Mouse (Mus musculus) left cerebral cortex, postnatal 25 days (tissue): ENCODE results near the gene Plekhg2. TPM values are rescaled to one million over a fixed set of nuclear protein-coding genes. Genes with fewer than 3 reads are reported as not detected.

Experiments used
- total RNA-seq, 2 experiments: library from RNA; stranded (reverse); gene quantifications; 2 replicates each; pipeline ENCODE4 v1.2.3; 2021

Gene Plekhg2
- total RNA-seq, 2 experiments from 2014 or later, result 5.0 to 6.7 TPM

Other genes starting within 250 kb of the Plekhg2 start
- under 1 TPM in 1 of 2 experiments, not detected in 1; 0.09 TPM for gene 9530053A07Rik, start 243.1 kb downstream of the Plekhg2 start, total RNA-seq
- 10 to 100 TPM; 51.5 to 55.3 TPM for gene Fbl, start 202.9 kb downstream of the Plekhg2 start, total RNA-seq
- gene Dyrk1b, start 193.1 kb downstream of the Plekhg2 start, total RNA-seq, result 10 to 100 TPM; 44.2 to 47.0 TPM
- 10 to 100 TPM; 58.4 to 61.2 TPM for gene Eid2, start 104.7 kb downstream of the Plekhg2 start, total RNA-seq
- 10 to 100 TPM; 32.5 to 34.3 TPM for gene Eid2b, start 94.9 kb downstream of the Plekhg2 start, total RNA-seq
- 1 to 10 TPM in 1 of 2 experiments, under 1 TPM in 1; 0.25 to 1.7 TPM for gene Selenov, start 81.4 kb downstream of the Plekhg2 start, total RNA-seq
- 1 to 10 TPM; 1.4 to 2.0 TPM for gene Dll3, start 70.4 kb downstream of the Plekhg2 start, total RNA-seq
- 10 to 100 TPM; 39.0 to 40.8 TPM for gene Timm50, start 60.5 kb downstream of the Plekhg2 start, total RNA-seq
- gene Supt5, start 33.9 kb downstream of the Plekhg2 start, total RNA-seq, result 100 to 1,000 TPM; 113 to 119 TPM
- 100 to 1,000 TPM; 438 to 443 TPM for gene Rps16, start 21.9 kb downstream of the Plekhg2 start, total RNA-seq
- 1 to 10 TPM; 2.2 to 2.9 TPM for gene Zfp36, start 7.7 kb upstream of the Plekhg2 start, total RNA-seq
- 10 to 100 TPM; 19.0 to 22.2 TPM for gene Med29, start 20.1 kb upstream of the Plekhg2 start, total RNA-seq
- gene Paf1, start 20.4 kb upstream of the Plekhg2 start, total RNA-seq, result 10 to 100 TPM; 62.4 to 64.0 TPM
- 1 to 10 TPM; 1.8 to 3.1 TPM for gene Gmfg, start 64.8 kb upstream of the Plekhg2 start, total RNA-seq
- 10 to 100 TPM; 81.6 to 91.4 TPM for gene Lrfn1, start 79.4 kb upstream of the Plekhg2 start, total RNA-seq
- not detected for gene Ifnl2, start 137.9 kb upstream of the Plekhg2 start, total RNA-seq
- not detected for gene Ifnl3, start 150.2 kb upstream of the Plekhg2 start, total RNA-seq
- not detected for gene Sycn, start 168.3 kb upstream of the Plekhg2 start, total RNA-seq
- gene Nccrp1, start 174.7 kb upstream of the Plekhg2 start, total RNA-seq, result under 1 TPM; 0.46 to 0.50 TPM
- gene Samd4b, start 225.5 kb upstream of the Plekhg2 start, total RNA-seq, result 10 to 100 TPM; 65.2 to 68.7 TPM
- gene Pak4, start 225.6 kb upstream of the Plekhg2 start, total RNA-seq, result 1 to 10 TPM; 8.1 to 8.3 TPM